Mouse (Mus musculus): ENCODE data around the gene Il6ra. TPM values are rescaled to one million over a fixed set of nuclear protein-coding genes. Genes with fewer than 3 reads are reported as not detected.

The Il6ra gene
- polyA plus RNA-seq, 1 experiment from 2014 or later = 1.1 TPM

DNA sequence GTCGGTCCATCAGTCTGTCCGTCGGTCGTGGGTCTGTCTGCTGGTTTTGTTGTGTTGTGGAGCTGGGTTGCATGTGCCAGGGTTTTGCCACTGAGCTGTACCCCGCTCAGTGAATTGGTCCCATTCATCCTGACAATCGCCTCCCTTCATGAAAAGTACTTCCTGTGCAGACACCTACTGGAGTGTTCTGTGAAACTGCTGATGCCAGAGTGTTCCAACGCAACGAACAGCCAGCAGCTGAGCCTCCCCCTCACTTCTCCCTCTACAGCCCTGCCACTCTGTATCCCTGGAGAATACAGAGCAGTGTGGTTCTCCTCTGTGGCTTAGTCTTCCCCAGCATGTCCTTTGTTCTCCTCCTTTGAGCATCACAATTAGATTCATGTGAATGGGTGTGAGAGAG, 54.1 kb downstream of the Il6ra start:
- Histone ChIP-seq H3K27ac (no peak overlapping the region), H3K27me3 (no peaks in the 10 kb centered on the region), H3K36me3 (no peaks in the 10 kb centered on the region), H3K9me3 (no peaks in the 10 kb centered on the region), H3K4me1 (replicated peaks) (peaks cover 10% of the 10 kb centered on the region), H3K4me2 (no peak overlapping the region), H3K9ac (no peak overlapping the region), H3K4me3 (no peak overlapping the region)
- peak; percentile 63; the same call in 1 of the 2 replicates for ATAC-seq (ENCODE audit: low FRiP score)
- 61% methylated on average over 8 of the region's 8 CpGs for WGBS

DNA sequence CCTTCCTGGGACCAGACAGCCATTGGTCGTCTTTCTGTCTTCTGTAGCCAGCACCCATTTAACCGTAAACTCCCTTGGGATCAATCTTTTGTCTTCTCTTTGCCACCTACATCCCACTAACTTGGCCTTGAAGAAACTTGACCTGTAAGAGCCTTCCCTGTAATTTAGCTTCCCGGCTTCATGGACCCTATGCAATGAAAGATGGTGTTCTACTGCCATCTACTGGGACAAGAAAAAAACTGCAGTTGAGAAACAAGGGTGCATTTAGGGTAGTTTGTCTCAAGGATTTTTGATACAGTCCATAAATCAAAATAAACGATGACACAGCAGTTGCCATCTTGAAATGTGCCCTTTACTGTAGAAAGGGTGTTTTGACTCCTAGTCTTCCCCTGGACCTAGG, 54.9 kb downstream of the Il6ra start:
- H3K4me2 ChIP-seq = no peak overlapping the region
- no peaks in the 10 kb centered on the region for H3K36me3 ChIP-seq
- H3K4me3 ChIP-seq = no peak overlapping the region
- peaks cover 10% of the 10 kb centered on the region for H3K4me1 ChIP-seq (replicated peaks)
- ATAC-seq (ENCODE audit: low FRiP score) = peak; percentile 52; the same call in 1 of the 2 replicates
- no peak overlapping the region for H3K27ac ChIP-seq
- WGBS = 18% methylated on average over 4 of the region's 4 CpGs
- H3K27me3 ChIP-seq = no peaks in the 10 kb centered on the region
- no peak overlapping the region for H3K9ac ChIP-seq
- no peaks in the 10 kb centered on the region for H3K9me3 ChIP-seq

DNA sequence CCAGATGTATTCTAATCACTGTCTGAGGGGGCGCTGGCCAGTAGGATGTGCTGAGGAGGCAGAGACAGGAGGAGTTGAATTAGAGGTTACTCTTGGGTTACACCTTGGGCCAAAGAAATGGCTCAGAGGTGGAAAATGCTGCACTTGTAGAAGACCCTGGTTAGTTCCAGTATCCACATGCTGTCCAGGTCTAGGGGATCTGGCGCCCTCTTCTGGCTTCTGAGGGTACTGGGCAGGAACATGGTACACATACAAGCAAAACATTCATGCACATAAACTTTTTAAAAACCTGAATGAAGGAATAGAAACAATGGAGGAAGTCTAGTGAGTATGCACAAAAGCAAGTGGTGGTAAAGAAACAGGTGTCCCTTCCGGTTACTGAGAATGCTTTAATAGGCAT, 55.6 kb downstream of the Il6ra start:
- no peaks in the 10 kb centered on the region for H3K27me3 ChIP-seq
- no peak overlapping the region for H3K27ac ChIP-seq
- H3K4me1 ChIP-seq (replicated peaks) = peaks cover 10% of the 10 kb centered on the region
- no peak for ATAC-seq (ENCODE audit: low FRiP score)
- H3K9me3 ChIP-seq = no peaks in the 10 kb centered on the region
- H3K36me3 ChIP-seq = no peaks in the 10 kb centered on the region
- H3K9ac ChIP-seq = no peak overlapping the region
- H3K4me2 ChIP-seq = no peak overlapping the region
- no peak overlapping the region for H3K4me3 ChIP-seq
- 83% methylated on average over 3 of the region's 3 CpGs for WGBS

GRCm38 (mm10) chr3:89853752-89854151, 59.2 kb downstream of the Il6ra start:
- no peaks in the 10 kb centered on the region for H3K4me1 ChIP-seq (replicated peaks)
- H3K36me3 ChIP-seq = no peaks in the 10 kb centered on the region
- no peak overlapping the region for H3K27ac ChIP-seq
- H3K4me2 ChIP-seq = no peak overlapping the region
- 68% methylated on average over 5 of the region's 5 CpGs for WGBS
- H3K4me3 ChIP-seq = no peak overlapping the region
- no peaks in the 10 kb centered on the region for H3K27me3 ChIP-seq
- H3K9ac ChIP-seq = no peak overlapping the region
- no peaks in the 10 kb centered on the region for H3K9me3 ChIP-seq
- ATAC-seq (ENCODE audit: low FRiP score) = no peak

DNA sequence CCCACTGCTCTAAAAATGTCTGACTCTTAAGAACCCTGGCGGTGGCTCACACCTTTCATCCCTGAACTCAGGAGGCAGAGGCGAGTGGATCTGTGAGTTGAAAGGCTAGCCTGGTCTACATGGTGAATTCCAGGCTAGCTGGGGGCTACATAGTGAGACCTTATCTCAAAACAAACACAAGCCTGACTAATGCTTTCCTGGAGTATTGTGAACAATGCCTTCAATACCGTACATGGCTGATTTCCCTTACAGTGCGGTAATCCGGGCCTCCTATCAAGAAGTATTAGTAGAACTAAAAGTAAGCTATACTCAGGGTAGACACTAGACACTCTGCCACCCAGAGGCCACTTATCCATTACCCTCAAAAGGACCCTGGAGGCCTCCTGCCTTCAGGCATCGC, 64.9 kb downstream of the Il6ra start:
- Histone ChIP-seq H3K36me3 (no peaks in the 10 kb centered on the region), H3K9me3 (no peaks in the 10 kb centered on the region), H3K4me1 (replicated peaks) (no peaks in the 10 kb centered on the region), H3K4me2 (no peak overlapping the region), H3K9ac (no peak overlapping the region), H3K27ac (no peak overlapping the region), H3K27me3 (no peaks in the 10 kb centered on the region), H3K4me3 (no peak overlapping the region)
- WGBS = 91% methylated on average over 6 of the region's 6 CpGs
- no peak for ATAC-seq (ENCODE audit: low FRiP score)

GRCm38 (mm10) chr3:89847596-89847995, 65.4 kb downstream of the Il6ra start:
- Histone ChIP-seq H3K4me1 (replicated peaks) (no peaks in the 10 kb centered on the region), H3K4me3 (no peak overlapping the region), H3K27me3 (no peaks in the 10 kb centered on the region), H3K4me2 (no peak overlapping the region), H3K9ac (no peak overlapping the region), H3K27ac (no peak overlapping the region), H3K9me3 (no peaks in the 10 kb centered on the region), H3K36me3 (no peaks in the 10 kb centered on the region)
- no peak for ATAC-seq (ENCODE audit: low FRiP score)
- 89% methylated on average over 6 of the region's 6 CpGs for WGBS

DNA sequence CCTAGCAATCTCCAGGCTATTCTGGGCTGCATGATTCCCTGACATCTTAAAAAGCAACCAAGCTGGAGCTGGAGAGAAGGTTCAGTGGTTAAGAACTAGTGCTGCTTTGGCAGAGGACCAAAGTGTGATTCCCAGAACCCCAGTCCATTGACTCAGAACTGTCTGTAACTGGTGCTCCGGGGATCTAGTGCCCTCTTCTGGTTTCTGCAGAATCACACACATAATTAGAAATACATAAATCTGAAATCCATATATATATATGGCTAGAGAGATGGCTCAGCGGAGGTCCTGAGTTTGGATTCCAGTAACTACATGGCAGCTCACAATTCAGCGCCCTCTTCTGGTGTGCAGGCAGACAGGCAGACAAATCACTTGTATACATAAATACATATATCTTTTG, 65.9 kb downstream of the Il6ra start:
- no peak overlapping the region for H3K4me3 ChIP-seq
- no peaks in the 10 kb centered on the region for H3K27me3 ChIP-seq
- no peak overlapping the region for H3K4me2 ChIP-seq
- H3K9me3 ChIP-seq = no peaks in the 10 kb centered on the region
- ATAC-seq (ENCODE audit: low FRiP score) = no peak
- 82% methylated on average over 3 of the region's 3 CpGs for WGBS
- no peak overlapping the region for H3K27ac ChIP-seq
- H3K36me3 ChIP-seq = no peaks in the 10 kb centered on the region
- no peaks in the 10 kb centered on the region for H3K4me1 ChIP-seq (replicated peaks)
- no peak overlapping the region for H3K9ac ChIP-seq

GRCm38 (mm10) chr3:89845814-89846213, 67.2 kb downstream of the Il6ra start:
- H3K36me3 ChIP-seq = no peaks in the 10 kb centered on the region
- no peaks in the 10 kb centered on the region for H3K27me3 ChIP-seq
- no peak overlapping the region for H3K27ac ChIP-seq
- ATAC-seq (ENCODE audit: low FRiP score) = no peak
- H3K4me3 ChIP-seq = no peak overlapping the region
- H3K9me3 ChIP-seq = no peaks in the 10 kb centered on the region
- 85% methylated on average over 9 of the region's 9 CpGs for WGBS
- no peaks in the 10 kb centered on the region for H3K4me1 ChIP-seq (replicated peaks)
- no peak overlapping the region for H3K4me2 ChIP-seq
- no peak overlapping the region for H3K9ac ChIP-seq

DNA sequence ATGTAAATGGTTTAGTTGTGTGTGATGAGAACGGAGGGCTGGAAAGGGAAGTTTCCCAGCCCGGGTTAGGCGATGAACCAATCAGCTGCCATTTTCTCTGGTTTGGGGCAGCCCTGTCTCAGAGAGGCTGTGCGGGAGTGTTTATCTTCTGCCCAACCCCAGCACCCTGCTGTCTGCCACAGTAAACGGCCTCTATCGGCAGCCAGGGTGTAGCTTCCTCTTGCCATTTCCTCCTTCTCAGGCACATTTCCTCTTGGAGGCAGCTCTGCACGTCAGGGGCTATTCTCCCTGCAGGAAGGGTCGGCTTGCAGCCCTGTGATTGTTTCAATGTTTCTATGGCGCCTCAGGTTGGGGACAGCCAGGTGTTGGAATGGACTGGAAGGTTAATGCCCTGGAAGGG, 69.8 kb downstream of the Il6ra start:
- H3K27me3 ChIP-seq = no peaks in the 10 kb centered on the region
- no peaks in the 10 kb centered on the region for H3K4me1 ChIP-seq (replicated peaks)
- ATAC-seq (ENCODE audit: low FRiP score) = no peak
- no peak overlapping the region for H3K9ac ChIP-seq
- H3K9me3 ChIP-seq = no peaks in the 10 kb centered on the region
- no peak overlapping the region for H3K4me3 ChIP-seq
- H3K4me2 ChIP-seq = no peak overlapping the region
- WGBS = 76% methylated on average over 9 of the region's 9 CpGs
- no peak overlapping the region for H3K27ac ChIP-seq
- no peaks in the 10 kb centered on the region for H3K36me3 ChIP-seq

GRCm38 (mm10) chr3:89842258-89842657, 70.7 kb downstream of the Il6ra start:
- no peak overlapping the region for H3K4me2 ChIP-seq
- H3K36me3 ChIP-seq = no peaks in the 10 kb centered on the region
- ATAC-seq (ENCODE audit: low FRiP score) = no peak
- no peak overlapping the region for H3K9ac ChIP-seq
- no peaks in the 10 kb centered on the region for H3K9me3 ChIP-seq
- no peaks in the 10 kb centered on the region for H3K27me3 ChIP-seq
- H3K4me1 ChIP-seq (replicated peaks) = no peaks in the 10 kb centered on the region
- no peak overlapping the region for H3K27ac ChIP-seq
- WGBS = 77% methylated on average over 4 of the region's 4 CpGs
- H3K4me3 ChIP-seq = no peak overlapping the region

GRCm38 (mm10) chr3:89835362-89835761, 77.6 kb downstream of the Il6ra start:
- no peak overlapping the region for H3K4me2 ChIP-seq
- peaks cover 47% of the 10 kb centered on the region for H3K27me3 ChIP-seq
- peaks cover 12% of the 10 kb centered on the region for H3K4me1 ChIP-seq (replicated peaks)
- H3K36me3 ChIP-seq = no peaks in the 10 kb centered on the region
- H3K27ac ChIP-seq = no peak overlapping the region
- no peak overlapping the region for H3K9ac ChIP-seq
- 60% methylated on average over 8 of the region's 8 CpGs for WGBS
- ATAC-seq (ENCODE audit: low FRiP score) = no peak
- no peak overlapping the region for H3K4me3 ChIP-seq
- no peaks in the 10 kb centered on the region for H3K9me3 ChIP-seq

- H3K4me1 ChIP-seq (replicated peaks) = peaks cover 12% of the 10 kb centered on the region
- ATAC-seq (ENCODE audit: low FRiP score) = no peak
- H3K9me3 ChIP-seq = no peaks in the 10 kb centered on the region
- H3K4me2 ChIP-seq = peak within 1 kb of the TSS; percentile 56
- WGBS = 2% methylated on average over 81 of the region's 96 CpGs
- no peaks in the 10 kb centered on the region for H3K36me3 ChIP-seq
- peak within 1 kb of the TSS; percentile 67 for H3K9ac ChIP-seq
- no peak within 1 kb of the TSS; the same call in 1 of the 2 replicates for H3K27ac ChIP-seq
- H3K4me3 ChIP-seq = peak within 1 kb of the TSS; percentile 40
- peaks cover 79% of the 10 kb centered on the region for H3K27me3 ChIP-seq
These were observed 82.0 kb downstream of the Il6ra start, which contains the start of gene She for GRCm38 (mm10) chr3:89830815-89831591. Gene She (plus strand): TSS chr3:89831370.

- H3K36me3 ChIP-seq = no peaks in the 10 kb centered on the region
- no peaks in the 10 kb centered on the region for H3K9me3 ChIP-seq
- H3K4me1 ChIP-seq (replicated peaks) = peaks cover 6% of the 10 kb centered on the region
- H3K4me2 ChIP-seq = no peak overlapping the region
- no peak overlapping the region for H3K27ac ChIP-seq
- no peak for ATAC-seq (ENCODE audit: low FRiP score)
- H3K4me3 ChIP-seq = no peak overlapping the region
- WGBS = 73% methylated on average over 3 of the region's 3 CpGs
- H3K27me3 ChIP-seq = peaks cover 47% of the 10 kb centered on the region
- no peak overlapping the region for H3K9ac ChIP-seq
These were observed 86.7 kb downstream of the Il6ra start for GRCm38 (mm10) chr3:89826295-89826694.

Measured in hindbrain, embryonic 13.5 days (tissue).